Mouse (Mus musculus) myocyte (in vitro differentiated cells): ENCODE data around the gene Rreb1.

Experiments used
- E2F4 ChIP-seq: IDR thresholded peaks from one replicate; pipeline ENCODE4 v1.6.1; 2011; ENCODE audit warnings: mild to moderate bottlenecking, control low read depth, moderate library complexity; ENCODE audit not compliant: insufficient read depth
- MAX ChIP-seq: IDR thresholded peaks from one replicate; pipeline ENCODE4 v1.6.1; 2011; ENCODE audit warnings: low read depth, mild to moderate bottlenecking, control low read depth
- TCF12 ChIP-seq: IDR thresholded peaks from one replicate; pipeline ENCODE4 v1.6.1; 2011; ENCODE audit warnings: mild to moderate bottlenecking, control low read depth; ENCODE audit not compliant: poor library complexity, insufficient read depth, severe bottlenecking
- TCF3 ChIP-seq: IDR thresholded peaks from one replicate; pipeline ENCODE4 v1.6.1; 2011; ENCODE audit warnings: low read depth, control low read depth; ENCODE audit not compliant: insufficient read length

- no peak for TF ChIP-seq MAX
- TF ChIP-seq E2F4 = no peak
- TF ChIP-seq TCF12 = no peak
- TF ChIP-seq TCF3 = no peak
These were observed 107.2 kb downstream of the Rreb1 start for GRCm38 (mm10) chr13:37885392-37885791.
